Mouse (Mus musculus): ENCODE data around the gene 1700001O22Rik.

1700001O22Rik gene

GRCm38 (mm10) chr2:30803604-30804003, at the start of gene 1700001O22Rik:
Gene 1700001O22Rik (minus strand): TSS chr2:30803661.
- in situ Hi-C loops (cut with MboI) = no loop called here

- in situ Hi-C loops (cut with MboI) = no loop called here
Observed at GRCm38 (mm10) chr2:30852771-30853313, 49.4 kb upstream of the 1700001O22Rik start.

DNA sequence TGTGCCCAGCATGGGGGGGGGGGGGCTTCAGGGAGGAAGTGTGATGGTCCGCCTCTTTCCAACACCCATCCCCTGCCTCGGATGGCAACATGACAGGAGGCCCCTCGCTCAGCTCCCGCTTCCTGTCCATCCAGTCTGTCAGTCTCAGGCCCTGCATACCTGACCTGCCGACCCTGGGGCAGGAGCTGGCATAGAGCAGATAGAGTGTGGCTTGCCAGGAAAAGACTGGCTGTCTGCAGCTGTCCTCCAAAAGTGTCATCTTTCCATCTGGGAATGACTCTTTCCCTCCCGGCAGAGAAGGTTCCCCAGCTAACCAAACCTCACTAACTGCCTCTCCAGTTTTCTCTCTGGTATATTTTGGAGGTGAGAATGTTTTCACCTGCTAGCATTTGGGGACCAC, 47.1 kb upstream of the 1700001O22Rik start:
- in situ Hi-C loops (cut with MboI) = no loop called here

- in situ Hi-C loops (cut with MboI) = no loop called here
Observed at GRCm38 (mm10) chr2:30848184-30848583, 44.7 kb upstream of the 1700001O22Rik start.

DNA sequence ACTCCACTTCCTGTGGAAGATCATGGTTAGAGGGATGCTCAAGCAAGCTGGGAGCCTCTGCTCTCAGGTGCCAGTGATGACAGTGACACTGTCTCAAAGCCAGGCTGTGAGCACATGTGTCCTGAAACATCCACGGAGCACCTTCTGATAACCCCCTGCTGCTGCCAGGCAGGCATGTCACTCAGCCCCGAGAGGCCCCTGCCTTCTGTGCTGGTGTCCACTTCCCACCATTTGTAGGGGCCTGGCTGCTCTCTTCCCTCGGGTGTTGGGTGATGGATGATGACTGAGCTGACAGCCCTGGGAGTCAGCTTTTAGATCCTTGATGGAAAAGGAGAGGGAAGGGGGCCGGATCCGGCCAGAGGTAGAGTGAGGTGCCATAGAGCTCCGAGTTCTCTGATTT, 43.3 kb upstream of the 1700001O22Rik start:
- in situ Hi-C loops (cut with MboI) = no loop called here

GRCm38 (mm10) chr2:30846236-30846635, 42.8 kb upstream of the 1700001O22Rik start:
- in situ Hi-C loops (cut with MboI) = no loop called here

GRCm38 (mm10) chr2:30845152-30846070, 42.0 kb upstream of the 1700001O22Rik start:
- in situ Hi-C loops (cut with MboI) = no loop called here

- in situ Hi-C loops (cut with MboI) = no loop called here
Observed at GRCm38 (mm10) chr2:30842615-30843014, 39.2 kb upstream of the 1700001O22Rik start.

- in situ Hi-C loops (cut with MboI) = no loop called here
Observed at GRCm38 (mm10) chr2:30836238-30836990, 33.0 kb upstream of the 1700001O22Rik start.

DNA sequence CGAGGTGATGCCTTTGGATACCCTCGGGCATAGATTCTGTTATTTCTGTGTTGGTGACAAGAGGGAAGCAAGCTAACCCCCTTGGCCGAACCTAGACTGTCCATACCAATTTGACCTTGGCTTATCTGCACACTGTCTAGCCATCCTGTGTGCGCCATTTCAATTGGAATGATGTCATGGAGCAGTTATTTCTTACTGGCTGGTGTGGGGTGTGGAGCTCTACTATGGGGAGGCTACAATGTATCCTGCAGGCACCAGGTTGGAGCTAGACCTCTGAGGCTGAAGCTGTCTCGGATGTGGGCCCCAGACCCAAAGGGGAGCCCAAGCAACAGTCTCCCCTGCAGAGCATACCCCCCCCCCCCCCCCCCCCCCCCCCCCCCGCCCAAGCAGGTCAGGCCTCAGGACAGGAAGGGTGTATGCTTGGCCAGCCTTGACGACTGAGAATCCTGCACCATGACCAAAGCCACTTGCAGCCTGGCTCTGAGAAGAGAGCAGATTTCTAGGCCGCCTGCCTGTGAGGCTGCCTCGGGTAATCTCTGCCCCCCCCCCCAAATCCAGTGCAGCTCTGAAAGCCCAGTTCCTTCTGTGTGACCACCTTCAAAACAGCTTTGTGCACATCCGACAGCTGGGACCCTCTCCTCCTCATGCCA, 31.0 kb upstream of the 1700001O22Rik start, which contains the start of gene Prrx2:
TSS of gene Prrx2 (plus strand) at position 600 of the 650 bp plus-strand sequence.
- in situ Hi-C loops (cut with MboI) = no loop called here

DNA sequence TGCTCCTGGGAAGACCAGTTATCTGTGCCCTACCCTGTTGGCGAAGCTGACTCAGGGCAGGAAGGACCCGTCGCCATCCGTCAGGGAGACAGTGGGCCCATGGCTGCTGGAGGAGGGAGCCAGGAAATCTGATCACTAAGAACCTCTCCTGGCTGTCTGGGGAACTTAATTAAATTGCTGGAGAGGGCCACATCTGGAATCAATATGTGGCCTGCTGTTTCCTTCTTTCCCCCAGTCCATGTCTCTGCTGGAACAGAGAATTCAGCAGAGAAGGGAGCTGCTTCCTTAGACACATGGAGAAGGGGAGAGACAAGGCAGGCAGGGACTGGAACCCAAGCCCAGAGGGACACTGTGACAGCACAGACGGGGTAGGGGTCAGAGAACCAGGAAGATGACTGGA, 30.2 kb upstream of the 1700001O22Rik start:
- in situ Hi-C loops (cut with MboI) = no loop called here

- in situ Hi-C loops (cut with MboI) = no loop called here
Observed at GRCm38 (mm10) chr2:30830283-30830795, 26.9 kb upstream of the 1700001O22Rik start, which contains the start of gene Asb6. Gene Asb6 (minus strand): TSS chr2:30830333.

DNA sequence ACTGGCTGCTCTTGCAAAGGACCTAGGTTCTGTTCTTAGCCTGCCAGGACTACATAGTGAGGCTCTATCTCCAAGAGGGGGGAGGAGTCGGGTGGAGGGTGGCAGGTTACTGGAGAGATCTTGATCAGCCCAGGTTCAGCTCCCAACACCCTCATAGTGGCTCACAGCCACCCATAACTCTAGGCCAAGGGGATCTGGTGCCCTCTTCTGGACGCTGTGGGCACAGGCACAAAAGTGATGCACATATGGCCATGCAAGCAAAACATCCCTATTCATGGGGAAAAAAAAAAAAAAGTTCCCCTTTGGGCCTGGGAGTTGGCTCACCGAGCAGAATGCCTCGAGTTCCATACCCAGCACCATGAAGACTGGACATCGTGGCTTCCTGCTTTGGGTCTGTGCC, 25.9 kb upstream of the 1700001O22Rik start:
- in situ Hi-C loops (cut with MboI) = no loop called here

GRCm38 (mm10) chr2:30827749-30828475, 24.5 kb upstream of the 1700001O22Rik start:
- in situ Hi-C loops (cut with MboI) = no loop called here

DNA sequence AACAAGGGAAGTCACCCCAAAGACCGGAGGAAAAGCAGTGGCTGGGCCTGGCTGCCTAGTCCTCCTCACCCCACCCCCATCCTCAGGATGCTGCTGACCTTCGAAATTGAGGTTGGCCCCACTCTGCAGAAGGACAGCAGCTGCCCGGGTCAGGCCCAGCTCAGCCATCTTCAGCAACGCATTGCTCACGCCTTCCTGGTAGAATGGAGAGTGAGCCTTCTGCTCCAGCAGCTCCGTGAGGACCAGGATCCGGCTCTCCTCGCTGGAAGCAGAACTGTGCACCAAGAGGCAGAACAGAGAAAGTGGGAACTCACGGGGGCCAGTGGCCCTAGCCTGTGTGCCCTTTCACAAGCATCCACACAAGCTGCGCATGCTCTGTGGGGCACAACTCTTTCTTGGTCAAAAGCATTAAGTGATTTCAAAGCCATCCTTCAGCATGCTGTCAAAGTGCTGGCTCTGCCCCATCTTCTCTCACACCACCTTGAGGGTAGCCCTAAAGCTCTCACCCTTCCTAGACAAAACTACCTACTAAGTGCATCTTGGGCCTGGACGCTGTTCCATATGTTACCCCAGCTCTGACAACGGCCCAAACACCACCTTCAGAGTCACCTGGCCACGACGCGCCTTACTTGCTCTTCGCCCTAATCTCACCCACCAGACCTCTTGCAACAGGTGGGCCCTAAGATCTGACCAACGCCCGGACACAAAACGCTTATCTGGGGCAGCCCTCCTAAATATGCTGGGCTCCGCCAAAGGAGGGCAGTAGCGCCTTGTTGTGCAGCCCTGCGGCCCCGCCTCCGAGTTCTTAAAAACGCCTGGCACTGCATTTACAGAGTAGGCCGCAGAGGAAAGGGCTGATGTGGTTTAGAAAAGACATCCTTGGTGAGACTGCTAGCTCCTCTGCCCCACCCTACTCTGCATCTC, 23.6 kb upstream of the 1700001O22Rik start:
- in situ Hi-C loops (cut with MboI) = no loop called here

GRCm38 (mm10) chr2:30823385-30824153, 20.1 kb upstream of the 1700001O22Rik start:
- in situ Hi-C loops (cut with MboI) = no loop called here

- in situ Hi-C loops (cut with MboI) = no loop called here
Observed at GRCm38 (mm10) chr2:30822460-30822859, 19.0 kb upstream of the 1700001O22Rik start.

GRCm38 (mm10) chr2:30821073-30821472, 17.6 kb upstream of the 1700001O22Rik start:
- in situ Hi-C loops (cut with MboI) = no loop called here

DNA sequence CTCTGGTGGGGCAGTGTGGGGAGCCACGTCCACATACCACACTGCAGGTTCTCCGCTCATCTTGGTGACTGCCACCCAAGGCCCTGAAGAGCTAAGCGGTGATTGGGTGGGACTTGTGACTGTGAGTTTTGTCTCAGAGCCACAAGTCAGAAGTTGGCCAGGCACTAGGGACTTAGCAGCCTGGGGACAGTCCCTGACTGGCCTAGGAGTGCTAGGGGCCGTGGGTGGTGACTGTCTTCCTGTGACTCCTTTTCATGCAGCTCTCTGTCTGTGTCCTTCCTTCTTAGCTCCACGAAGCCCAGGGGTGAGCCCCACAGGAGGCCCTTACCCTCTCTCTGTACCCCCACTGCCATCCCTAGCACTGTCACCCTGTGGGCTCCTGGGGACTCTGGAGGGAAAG, 16.4 kb upstream of the 1700001O22Rik start:
- in situ Hi-C loops (cut with MboI) = no loop called here
